Mouse (Mus musculus) inflammation-experienced regulatory T-cells, adult 6 months (primary cell): ENCODE results near the gene Slc11a1. TPM values are rescaled to one million over a fixed set of nuclear protein-coding genes. Genes with fewer than 3 reads are reported as not detected.

Source experiments
- ATAC-seq: one replicate; pipeline ENCODE4 v1.8.0; 2017
- polyA plus RNA-seq, 3 experiments: library from polyadenylated mRNA; unstranded; fragments of 100-300 nt; shearing (Covaris generic); gene quantifications; one replicate each; pipeline ENCODE4 v1.2.1; 2017

Slc11a1 gene
- polyA plus RNA-seq, 3 experiments from 2014 or later: 0.97 to 1.7 (median 1.3) TPM

- ATAC-seq: no peak
Observed at GRCm38 (mm10) chr1:74411753-74412325, 36.8 kb downstream of the Slc11a1 start.

- ATAC-seq: no peak
Observed at GRCm38 (mm10) chr1:74412711-74413110, 37.7 kb downstream of the Slc11a1 start.

- no peak for ATAC-seq
Observed at GRCm38 (mm10) chr1:74415143-74415542, 40.1 kb downstream of the Slc11a1 start.

- ATAC-seq: no peak
Observed at GRCm38 (mm10) chr1:74418747-74419439, 43.9 kb downstream of the Slc11a1 start.

- ATAC-seq: no peak
Observed at GRCm38 (mm10) chr1:74419440-74419794, 44.4 kb downstream of the Slc11a1 start.

- no peak for ATAC-seq
Observed at GRCm38 (mm10) chr1:74423147-74423546, 48.2 kb downstream of the Slc11a1 start.

GRCm38 (mm10) chr1:74425845-74426244 is 50.9 kb downstream of the Slc11a1 start:
- no peak for ATAC-seq

- ATAC-seq: no peak
Observed at GRCm38 (mm10) chr1:74433220-74433619, 58.2 kb downstream of the Slc11a1 start.

GRCm38 (mm10) chr1:74434596-74434995 is 59.6 kb downstream of the Slc11a1 start:
- no peak for ATAC-seq

GRCm38 (mm10) chr1:74435563-74435962 is 60.6 kb downstream of the Slc11a1 start:
- ATAC-seq: no peak

Other genes with a start within 250 kb of the Slc11a1 start
- gene Rufy4, start 249.7 kb upstream of the Slc11a1 start, polyA plus RNA-seq: not detected
- gene Cxcr2, start 221.2 kb upstream of the Slc11a1 start, polyA plus RNA-seq: under 1 TPM in 1 of 3 experiments, not detected in 2; 0.16 TPM
- gene Cxcr1, start 180.6 kb upstream of the Slc11a1 start, polyA plus RNA-seq: not detected
- 100 to 1,000 TPM; 611 to 878 (median 637) TPM for gene Arpc2, start 139.1 kb upstream of the Slc11a1 start, polyA plus RNA-seq
- gene Gpbar1, start 96.6 kb upstream of the Slc11a1 start, polyA plus RNA-seq: under 1 TPM in 1 of 3 experiments, not detected in 2; 0.34 TPM
- gene Aamp, start 90.5 kb upstream of the Slc11a1 start, polyA plus RNA-seq: 100 to 1,000 TPM; 150 to 222 (median 210) TPM
- gene Pnkd, start 90.3 kb upstream of the Slc11a1 start, polyA plus RNA-seq: 100 to 1,000 TPM in 1 of 3 experiments, 10 to 100 TPM in 2; 90.4 to 101 (median 95.6) TPM
- 10 to 100 TPM; 15.7 to 27.4 (median 17.9) TPM for gene Tmbim1, start 69.6 kb upstream of the Slc11a1 start, polyA plus RNA-seq
- not detected for gene Catip, start 13.1 kb upstream of the Slc11a1 start, polyA plus RNA-seq
- gene Ctdsp1, start 16.3 kb downstream of the Slc11a1 start, polyA plus RNA-seq: 10 to 100 TPM; 28.8 to 39.0 (median 36.1) TPM
- gene Vil1, start 34.2 kb downstream of the Slc11a1 start, polyA plus RNA-seq: under 1 TPM in 2 of 3 experiments, not detected in 1; 0.26 to 0.41 TPM
- gene Cnot9, start 130.9 kb downstream of the Slc11a1 start, polyA plus RNA-seq: 10 to 100 TPM; 39.4 to 72.2 (median 52.6) TPM
- 1 to 10 TPM; 1.1 to 5.6 (median 2.5) TPM for gene Plcd4, start 167.7 kb downstream of the Slc11a1 start, polyA plus RNA-seq
- 10 to 100 TPM; 29.2 to 30.1 (median 29.4) TPM for gene Usp37, start 169.1 kb downstream of the Slc11a1 start, polyA plus RNA-seq
- 10 to 100 TPM in 2 of 3 experiments, 1 to 10 TPM in 1; 8.3 to 20.9 (median 11.0) TPM for gene Zfp142, start 213.1 kb downstream of the Slc11a1 start, polyA plus RNA-seq
- 10 to 100 TPM; 11.1 to 16.0 (median 15.5) TPM for gene Bcs1l, start 213.1 kb downstream of the Slc11a1 start, polyA plus RNA-seq
- 10 to 100 TPM; 19.2 to 25.0 (median 22.0) TPM for gene Rnf25, start 226.2 kb downstream of the Slc11a1 start, polyA plus RNA-seq
- not detected for gene Stk36, start 226.2 kb downstream of the Slc11a1 start, polyA plus RNA-seq